Mouse (Mus musculus): ENCODE measurements around the gene Fbxo10.

Gene Fbxo10

GRCm38 (mm10) chr4:45066036-45066730, 18.2 kb downstream of the Fbxo10 start:
- TF ChIP-seq GATA4 (IDR thresholded peaks at IDR 0.05; ENCODE audit: insufficient replicate concordance, low read length): no peak

- TF ChIP-seq GATA4 (IDR thresholded peaks at IDR 0.05; ENCODE audit: insufficient replicate concordance, low read length): no peak
These were observed 19.8 kb downstream of the Fbxo10 start for GRCm38 (mm10) chr4:45064577-45064976.

- TF ChIP-seq GATA4 (IDR thresholded peaks at IDR 0.05; ENCODE audit: insufficient replicate concordance, low read length): no peak
These were observed 29.0 kb downstream of the Fbxo10 start for GRCm38 (mm10) chr4:45055451-45055850.

GRCm38 (mm10) chr4:45054862-45055261, 29.5 kb downstream of the Fbxo10 start:
- TF ChIP-seq GATA4 (IDR thresholded peaks at IDR 0.05; ENCODE audit: insufficient replicate concordance, low read length): no peak

- TF ChIP-seq GATA4 (IDR thresholded peaks at IDR 0.05; ENCODE audit: insufficient replicate concordance, low read length): no peak
These were observed 36.4 kb downstream of the Fbxo10 start for GRCm38 (mm10) chr4:45047956-45048355.

GRCm38 (mm10) chr4:45047286-45047887, 37.0 kb downstream of the Fbxo10 start:
- no peak for TF ChIP-seq GATA4 (IDR thresholded peaks at IDR 0.05; ENCODE audit: insufficient replicate concordance, low read length)

- no peak for TF ChIP-seq GATA4 (IDR thresholded peaks at IDR 0.05; ENCODE audit: insufficient replicate concordance, low read length)
These were observed 37.7 kb downstream of the Fbxo10 start for GRCm38 (mm10) chr4:45046679-45047078.

GRCm38 (mm10) chr4:45040795-45041194, 43.6 kb downstream of the Fbxo10 start:
- no peak for TF ChIP-seq GATA4 (IDR thresholded peaks at IDR 0.05; ENCODE audit: insufficient replicate concordance, low read length)

GRCm38 (mm10) chr4:45037455-45038410, 46.7 kb downstream of the Fbxo10 start:
- no peak for TF ChIP-seq GATA4 (IDR thresholded peaks at IDR 0.05; ENCODE audit: insufficient replicate concordance, low read length)

GRCm38 (mm10) chr4:45036571-45036970, 47.8 kb downstream of the Fbxo10 start:
- TF ChIP-seq GATA4 (IDR thresholded peaks at IDR 0.05; ENCODE audit: insufficient replicate concordance, low read length): no peak

GRCm38 (mm10) chr4:45036048-45036447, 48.4 kb downstream of the Fbxo10 start:
- no peak for TF ChIP-seq GATA4 (IDR thresholded peaks at IDR 0.05; ENCODE audit: insufficient replicate concordance, low read length)

- no peak for TF ChIP-seq GATA4 (IDR thresholded peaks at IDR 0.05; ENCODE audit: insufficient replicate concordance, low read length)
These were observed 49.4 kb downstream of the Fbxo10 start for GRCm38 (mm10) chr4:45034693-45035628.

GRCm38 (mm10) chr4:45032586-45032985, 51.8 kb downstream of the Fbxo10 start:
- TF ChIP-seq GATA4 (IDR thresholded peaks at IDR 0.05; ENCODE audit: insufficient replicate concordance, low read length): no peak

GRCm38 (mm10) chr4:45026459-45026858, 57.9 kb downstream of the Fbxo10 start:
- TF ChIP-seq GATA4 (IDR thresholded peaks at IDR 0.05; ENCODE audit: insufficient replicate concordance, low read length): no peak

GRCm38 (mm10) chr4:45019009-45019408, 65.4 kb downstream of the Fbxo10 start:
- TF ChIP-seq GATA4 (IDR thresholded peaks at IDR 0.05; ENCODE audit: insufficient replicate concordance, low read length): no peak

All from liver, adult (tissue).